Mouse (Mus musculus) bone marrow macrophage, adult 2 months (primary cell): Measurements from ENCODE around the gene Ptprcap.

Experiments
- CTCF ChIP-seq: IDR thresholded peaks from 2 replicates; pipeline ENCODE4 v1.5.1; 2012; ENCODE audit warnings: low read depth, mild to moderate bottlenecking, low read length, moderate library complexity
- POLR2A ChIP-seq: IDR thresholded peaks from 2 replicates; pipeline ENCODE4 v1.6.1; 2012; ENCODE audit warnings: mild to moderate bottlenecking, low read depth, low read length, borderline replicate concordance

GRCm38 (mm10) chr19:4191528-4192250, 38.3 kb downstream of the Ptprcap start, which contains the start of gene Ppp1ca:
- TF ChIP-seq POLR2A (peak; percentile 87; the same call in 1 of the 2 replicates), CTCF (no peak)
